Mouse (Mus musculus): ENCODE data around the gene Aldh4a1.

Gene Aldh4a1

GRCm38 (mm10) chr4:139683728-139684638, 61.3 kb downstream of the Aldh4a1 start:
- DNase-seq (ENCODE audit: low read depth), result no peak

DNA sequence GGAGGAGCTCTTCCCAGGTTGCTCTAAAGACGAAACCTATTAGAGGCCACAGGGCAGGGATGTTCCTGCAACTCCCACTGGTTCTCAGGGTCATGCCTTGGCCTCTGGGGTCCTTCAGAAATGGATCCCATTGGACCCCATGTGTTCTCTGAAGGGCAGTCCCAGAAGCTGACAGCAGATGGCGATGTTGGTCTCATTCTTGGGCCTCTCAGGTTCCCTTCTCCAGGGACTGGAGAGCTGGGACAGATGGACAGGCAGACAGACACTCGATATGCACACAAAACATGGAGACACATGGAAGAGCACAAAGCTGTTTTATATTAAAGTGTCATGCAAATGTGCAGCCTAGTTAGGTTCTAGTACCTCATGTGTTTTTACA, 62.0 kb downstream of the Aldh4a1 start:
- peak; percentile 61 for DNase-seq (ENCODE audit: low read depth)

GRCm38 (mm10) chr4:139688058-139688457, 65.4 kb downstream of the Aldh4a1 start:
- no peak for DNase-seq (ENCODE audit: low read depth)

- no peak for DNase-seq (ENCODE audit: low read depth)
These were observed 67.1 kb downstream of the Aldh4a1 start for GRCm38 (mm10) chr4:139689627-139690269.

DNA sequence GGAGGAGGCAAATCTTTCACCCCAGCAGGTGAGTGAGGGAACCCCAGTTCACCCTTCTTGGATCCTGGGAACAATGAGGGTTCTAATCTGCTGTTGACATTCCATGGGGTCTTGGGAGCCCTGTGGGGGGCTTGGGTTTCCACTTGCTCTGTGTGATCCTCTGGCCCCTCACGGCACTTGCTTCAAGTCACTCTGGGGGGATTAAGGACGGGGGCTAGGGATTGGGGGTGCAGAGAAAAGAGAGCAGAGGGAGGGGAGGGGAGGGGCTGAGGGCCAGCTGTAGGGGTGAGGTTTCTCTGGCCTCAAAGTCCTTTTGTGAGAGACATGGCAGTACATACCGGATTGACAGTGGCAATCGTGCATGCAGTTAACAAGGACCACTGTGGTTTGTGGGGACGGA, 70.6 kb downstream of the Aldh4a1 start:
- DNase-seq (ENCODE audit: low read depth), result no peak

DNA sequence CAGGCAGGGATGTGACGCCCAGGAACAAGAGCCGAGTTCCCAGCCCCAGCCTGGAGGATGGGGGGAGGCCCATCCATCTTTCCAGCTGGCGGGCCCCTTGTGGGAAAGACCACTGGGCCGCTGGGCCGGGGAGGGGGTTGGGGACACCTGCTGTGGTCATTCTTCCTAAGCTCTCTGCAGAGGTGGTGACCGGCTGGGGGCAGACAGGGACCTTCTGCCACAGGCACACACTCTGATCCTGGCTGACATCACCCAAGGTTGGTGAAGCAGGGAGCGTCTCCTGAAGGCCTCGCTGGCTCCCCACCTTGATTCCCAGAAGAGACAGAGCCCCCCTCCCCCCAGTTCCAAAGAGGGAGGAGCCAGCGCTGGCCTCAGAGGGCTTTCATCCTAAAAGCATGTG, 75.1 kb downstream of the Aldh4a1 start:
- no peak for DNase-seq (ENCODE audit: low read depth)

DNA sequence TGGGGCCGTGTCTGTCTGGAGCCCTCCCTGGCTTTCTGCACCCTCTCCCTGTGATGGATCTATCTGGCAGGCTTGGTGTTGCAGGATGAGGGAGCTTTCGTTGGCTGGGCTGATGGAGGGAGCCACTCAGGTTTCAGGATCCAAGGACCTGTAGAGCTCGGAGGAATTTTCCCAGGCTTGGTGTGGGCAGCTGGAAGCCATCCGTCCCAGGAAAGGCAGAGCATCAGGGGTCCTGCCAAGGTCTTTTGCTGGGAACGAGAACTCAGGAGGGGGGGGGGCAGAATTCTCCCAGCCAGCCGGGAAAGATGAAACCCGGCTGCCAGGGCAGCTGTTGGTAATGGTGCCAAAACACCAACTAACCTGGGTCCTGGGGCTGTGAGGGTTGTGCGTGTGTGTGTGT, 75.9 kb downstream of the Aldh4a1 start:
- no peak for DNase-seq (ENCODE audit: low read depth)
